Mouse (Mus musculus): ENCODE data around the gene Trim2. TPM values are rescaled to one million over a fixed set of nuclear protein-coding genes. Genes with fewer than 3 reads are reported as not detected.

Gene Trim2
- total RNA-seq, 2 experiments from 2014 or later, result 329 to 334 TPM

GRCm38 (mm10) chr3:84157011-84157410, 149.7 kb downstream of the Trim2 start:
- no peak for DNase-seq (ENCODE audit: low spot score in 2 of 2)

DNA sequence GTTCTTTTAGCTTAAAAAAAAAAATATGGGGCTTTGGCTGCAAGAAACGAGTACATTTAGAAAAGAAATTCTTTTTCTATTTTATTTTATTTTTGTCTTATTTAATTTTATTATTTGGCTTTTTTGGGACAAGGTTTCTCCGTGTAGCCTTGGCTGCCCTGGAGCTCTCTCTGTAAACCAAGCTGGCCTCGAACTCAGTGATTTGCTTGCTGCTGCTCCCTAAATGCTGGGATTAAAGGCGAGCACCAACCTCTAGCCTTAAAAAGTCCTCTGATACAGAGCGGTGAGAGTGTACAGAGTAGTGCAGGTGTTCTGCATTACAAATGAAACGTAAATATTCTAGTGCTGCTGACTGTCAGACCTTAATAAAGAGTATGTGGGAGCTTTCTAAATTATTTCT, 150.6 kb downstream of the Trim2 start:
- no peak for DNase-seq (ENCODE audit: low spot score in 2 of 2)

DNA sequence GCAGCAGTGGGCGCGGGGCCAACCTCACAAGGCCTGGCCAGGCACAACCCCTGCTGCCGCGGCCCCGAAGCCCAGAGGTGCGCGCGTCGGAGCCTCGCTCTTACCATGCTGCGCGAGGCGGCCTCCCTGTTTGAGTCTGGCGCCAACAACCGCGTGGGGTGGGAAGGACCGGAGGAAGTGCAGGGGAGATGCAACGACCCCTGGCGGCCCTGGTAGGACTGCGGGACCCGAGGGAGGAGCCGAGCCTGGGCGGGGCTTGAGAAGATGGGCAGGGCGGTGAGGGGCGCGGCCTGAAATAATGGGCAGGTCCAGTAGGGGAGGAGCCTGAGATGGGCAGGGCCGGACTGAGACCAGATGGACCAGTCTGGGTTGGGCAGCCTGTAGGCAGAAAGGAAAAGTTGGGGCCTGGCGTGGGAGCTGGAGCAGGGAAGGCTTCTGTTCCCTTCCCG, 151.1 kb downstream of the Trim2 start, which contains the start of gene Mnd1:
Mnd1 (minus strand) TSS at position 229 of the 449 bp plus-strand sequence.
- DNase-seq (ENCODE audit: low spot score in 2 of 2), result peak; percentile 97 to 98

GRCm38 (mm10) chr3:84155146-84155545, 151.5 kb downstream of the Trim2 start:
- DNase-seq (ENCODE audit: low spot score in 2 of 2), result no peak

DNA sequence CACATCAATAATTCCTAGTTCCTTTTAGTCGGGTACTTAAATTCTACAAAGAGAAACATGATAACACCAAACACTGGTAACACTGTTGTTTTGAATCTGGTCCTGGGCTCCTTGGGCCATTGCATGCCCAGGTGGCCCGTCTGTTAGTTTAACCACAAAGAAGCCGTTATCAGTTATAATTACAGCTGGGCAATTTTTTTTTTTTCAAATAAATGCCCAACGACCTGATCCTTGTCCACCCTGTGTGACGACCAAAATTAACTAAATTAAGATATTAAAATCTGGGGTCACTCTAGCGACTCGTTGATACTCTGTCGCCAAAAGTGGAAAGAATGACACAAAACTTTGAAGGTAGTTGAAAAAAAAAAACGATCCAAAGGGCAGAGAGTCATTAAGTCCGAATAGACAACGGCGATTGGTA, 151.9 kb downstream of the Trim2 start:
- no peak for DNase-seq (ENCODE audit: low spot score in 2 of 2)

GRCm38 (mm10) chr3:84149831-84150230, 156.8 kb downstream of the Trim2 start:
- DNase-seq (ENCODE audit: low spot score in 2 of 2), result no peak

GRCm38 (mm10) chr3:84140947-84141346, 165.7 kb downstream of the Trim2 start:
- no peak for DNase-seq (ENCODE audit: low spot score in 2 of 2)

DNA sequence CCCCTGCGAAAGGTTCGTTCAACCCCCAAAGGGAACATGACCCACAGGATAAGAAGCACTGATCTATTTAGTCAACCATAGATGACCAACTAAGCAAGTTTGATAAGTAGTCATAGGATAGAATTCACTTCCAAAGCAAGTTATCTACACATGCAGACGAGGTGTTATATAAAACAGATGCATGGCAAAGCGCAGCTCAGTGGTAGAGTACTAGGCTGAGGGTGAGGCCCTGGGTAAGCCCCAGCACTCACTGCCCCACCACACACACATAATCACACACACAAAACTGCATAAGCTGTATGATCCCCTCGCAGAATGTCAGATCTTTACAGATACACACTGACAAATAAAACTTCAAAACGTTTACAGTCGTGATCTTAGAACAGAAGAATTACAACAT, 170.2 kb downstream of the Trim2 start:
- DNase-seq (ENCODE audit: low spot score in 2 of 2), result no peak

DNA sequence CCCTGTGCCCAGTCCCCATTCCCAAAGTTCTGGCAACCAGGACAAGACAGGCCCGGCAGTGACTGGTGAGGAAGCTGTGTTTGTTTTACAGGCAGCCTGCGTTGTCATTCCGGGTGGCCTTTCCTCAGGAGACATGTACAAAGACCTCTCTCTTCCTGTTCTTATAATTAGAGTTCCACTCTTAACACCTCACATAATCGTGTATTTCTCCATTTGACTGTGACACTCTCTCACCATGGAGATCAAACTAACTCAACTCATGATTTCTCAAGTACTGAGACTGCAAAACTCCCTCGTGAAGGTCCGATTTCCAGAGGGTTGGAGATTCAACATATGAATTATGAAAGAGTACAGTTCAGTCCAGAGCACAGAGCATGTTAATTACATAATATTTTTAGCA, 170.7 kb downstream of the Trim2 start:
- DNase-seq (ENCODE audit: low spot score in 2 of 2), result no peak

DNA sequence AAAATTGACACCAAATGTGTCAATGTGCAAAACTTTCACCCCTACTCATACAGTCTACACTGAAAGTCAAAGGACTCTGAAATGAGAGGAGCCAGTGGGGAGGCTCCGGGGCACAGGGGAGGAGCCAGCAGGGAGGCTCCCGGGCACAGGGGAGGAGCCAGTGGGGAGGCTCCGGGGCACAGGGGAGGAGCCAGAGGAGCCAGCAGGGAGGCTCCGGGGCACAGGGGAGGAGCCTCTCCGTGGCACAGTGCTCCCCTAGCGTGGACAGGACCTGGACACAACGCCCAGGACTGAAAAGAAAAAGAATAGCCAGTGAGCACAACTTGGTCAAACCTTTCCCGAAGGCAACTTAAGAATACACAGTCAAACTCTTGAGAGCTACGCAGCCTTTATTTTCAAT, 171.3 kb downstream of the Trim2 start:
- DNase-seq (ENCODE audit: low spot score in 2 of 2), result no peak

DNA sequence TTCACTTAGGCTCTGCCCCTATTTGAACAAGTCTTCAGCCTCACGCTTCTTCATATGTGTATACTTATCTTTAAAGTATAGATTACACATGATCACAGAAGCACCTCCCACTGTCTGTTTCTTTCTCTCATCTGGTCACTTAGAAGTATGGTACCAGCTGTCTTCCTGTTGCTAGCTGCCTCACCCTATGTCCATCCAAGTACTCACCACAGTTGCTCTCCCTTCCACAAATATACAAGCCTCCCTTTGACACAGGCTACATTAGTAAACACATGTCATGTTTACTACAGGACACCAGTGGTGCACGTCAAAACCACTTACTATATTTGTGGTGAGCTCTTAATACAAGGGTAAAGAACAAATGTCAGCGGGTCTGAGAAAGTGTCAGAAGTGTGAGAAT, 175.3 kb downstream of the Trim2 start:
- no peak for DNase-seq (ENCODE audit: low spot score in 2 of 2)

DNA sequence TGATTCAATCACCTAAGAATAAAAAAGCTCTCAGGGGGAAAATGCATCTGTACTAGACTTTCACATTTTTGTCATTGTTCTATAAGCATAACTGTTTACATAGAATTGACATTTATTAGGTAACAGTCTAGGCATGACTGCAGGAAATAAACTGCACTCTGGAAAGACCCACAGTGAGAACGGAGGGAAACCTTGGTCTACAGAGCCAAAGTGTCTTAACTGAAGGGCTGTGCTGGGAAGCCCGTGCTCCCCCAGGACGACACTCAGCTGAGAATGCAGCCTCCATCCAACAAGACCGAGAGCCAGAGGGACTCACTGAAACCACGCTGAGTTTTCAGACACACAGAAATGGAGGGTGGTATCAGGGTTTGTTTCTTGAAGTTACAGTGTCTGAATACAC, 175.9 kb downstream of the Trim2 start:
- DNase-seq (ENCODE audit: low spot score in 2 of 2), result no peak

- DNase-seq (ENCODE audit: low spot score in 2 of 2), result no peak
Measured at GRCm38 (mm10) chr3:84128871-84129870, 177.5 kb downstream of the Trim2 start.

- DNase-seq (ENCODE audit: low spot score in 2 of 2), result no peak
Measured at GRCm38 (mm10) chr3:84127431-84127830, 179.2 kb downstream of the Trim2 start.

DNA sequence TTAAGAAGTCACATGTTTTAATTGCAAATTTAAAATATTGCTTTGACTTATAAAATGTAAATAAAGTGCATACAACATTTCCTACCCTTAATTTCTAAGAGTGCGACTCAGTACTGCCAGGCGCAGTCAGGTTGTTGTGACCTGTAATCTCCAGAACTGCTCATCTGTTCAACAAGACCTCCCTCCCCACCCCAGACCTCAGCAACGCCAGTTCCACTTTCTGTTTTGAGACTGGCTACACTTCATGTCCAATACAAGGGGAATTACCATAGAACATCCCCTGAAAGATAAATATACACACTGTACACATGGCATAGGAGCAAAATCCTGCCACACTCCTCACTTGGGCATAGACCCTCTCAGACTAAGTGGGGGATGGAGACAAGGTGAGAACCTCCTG, 180.0 kb downstream of the Trim2 start:
- DNase-seq (ENCODE audit: low spot score in 2 of 2), result no peak

- no peak for DNase-seq (ENCODE audit: low spot score in 2 of 2)
Measured at GRCm38 (mm10) chr3:84125704-84126289, 180.9 kb downstream of the Trim2 start.

GRCm38 (mm10) chr3:84123461-84123860, 183.2 kb downstream of the Trim2 start:
- DNase-seq (ENCODE audit: low spot score in 2 of 2), result no peak

GRCm38 (mm10) chr3:84118718-84119117, 188.0 kb downstream of the Trim2 start:
- DNase-seq (ENCODE audit: low spot score in 2 of 2), result no peak

DNA sequence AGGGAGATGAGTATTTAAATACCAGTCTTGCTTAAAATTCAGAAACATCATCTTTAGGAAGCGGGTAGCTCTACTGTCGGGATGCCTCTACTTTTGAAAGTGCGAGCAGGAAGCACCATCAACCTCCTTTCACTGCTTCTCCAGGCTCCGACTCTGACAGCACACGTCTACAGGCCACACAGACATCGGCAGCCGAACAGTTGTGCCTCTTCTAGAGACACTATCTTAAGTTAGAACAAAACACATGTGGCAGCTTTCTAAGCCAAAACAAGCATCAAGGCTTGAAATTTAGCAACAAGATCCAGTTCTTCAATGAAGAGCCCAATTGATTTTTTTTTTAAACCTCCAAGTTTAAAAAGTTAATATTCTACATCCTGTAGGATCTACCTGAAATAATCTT, 188.5 kb downstream of the Trim2 start:
- no peak for DNase-seq (ENCODE audit: low spot score in 2 of 2)

Data from layer of hippocampus, postnatal 14 days (tissue).